Mouse (Mus musculus): ENCODE data around the gene Maml3. TPM values are rescaled to one million over a fixed set of nuclear protein-coding genes. Genes with fewer than 3 reads are reported as not detected.
A peak's percentile ranks its signal among the peaks of the same experiment; 100 is the strongest.

Maml3 gene
- polyA plus RNA-seq, 1 experiment from 2014 or later: 5.7 TPM

- WGBS: 83% methylated on average over 9 of the region's 9 CpGs
- Histone ChIP-seq H3K4me1 (ENCODE audit: control insufficient read depth, insufficient read depth, low read length) (no peaks in the 10 kb centered on the region), H3K36me3 (ENCODE audit: control insufficient read depth, insufficient read depth, low read length) (no peaks in the 10 kb centered on the region), H3K27ac (ENCODE audit: low read length) (no peak overlapping the region), H3K4me3 (ENCODE audit: low read depth, low read length) (no peak overlapping the region), H3K4me2 (ENCODE audit: low read length) (no peak overlapping the region), H3K27me3 (ENCODE audit: control insufficient read depth, insufficient read depth, low read depth, low read length) (no peaks in the 10 kb centered on the region), H3K9ac (ENCODE audit: low read depth, low read length) (no peak overlapping the region), H3K9me3 (replicated peaks; ENCODE audit: control insufficient read depth, low read length, poor library complexity, severe bottlenecking) (no peaks in the 10 kb centered on the region)
- no peak for ATAC-seq
Measured at GRCm38 (mm10) chr3:52115421-52115820, 10.5 kb upstream of the Maml3 start.

GRCm38 (mm10) chr3:52108027-52108426, 3.2 kb upstream of the Maml3 start:
- Histone ChIP-seq H3K4me2 (ENCODE audit: low read length) (no peak overlapping the region), H3K27ac (ENCODE audit: low read length) (no peak overlapping the region), H3K4me3 (ENCODE audit: low read depth, low read length) (no peak overlapping the region), H3K27me3 (ENCODE audit: control insufficient read depth, insufficient read depth, low read depth, low read length) (no peaks in the 10 kb centered on the region), H3K9me3 (replicated peaks; ENCODE audit: control insufficient read depth, low read length, poor library complexity, severe bottlenecking) (no peaks in the 10 kb centered on the region), H3K9ac (ENCODE audit: low read depth, low read length) (no peak overlapping the region), H3K36me3 (ENCODE audit: control insufficient read depth, insufficient read depth, low read length) (no peaks in the 10 kb centered on the region), H3K4me1 (ENCODE audit: control insufficient read depth, insufficient read depth, low read length) (no peaks in the 10 kb centered on the region; the same call in 1 of the 2 replicates)
- no peak for ATAC-seq

- H3K27me3 ChIP-seq (ENCODE audit: control insufficient read depth, insufficient read depth, low read depth, low read length): no peaks in the 10 kb centered on the region
- WGBS: under 1% methylated on average over 15 of the region's 20 CpGs
- ATAC-seq: no peak
Measured at GRCm38 (mm10) chr3:52105156-52105555, 280 bp upstream of the Maml3 start.

GRCm38 (mm10) chr3:52104208-52104607, 668 bp downstream of the Maml3 start:
- H3K4me1 ChIP-seq (ENCODE audit: control insufficient read depth, insufficient read depth, low read length): peaks cover 7% of the 10 kb centered on the region
- ATAC-seq: no peak
- peak overlapping the region; percentile 84 for H3K9ac ChIP-seq (ENCODE audit: low read depth, low read length)
- WGBS: 0% methylated on average over 16 of the region's 16 CpGs
- no peaks in the 10 kb centered on the region for H3K9me3 ChIP-seq (replicated peaks; ENCODE audit: control insufficient read depth, low read length, poor library complexity, severe bottlenecking)
- no peaks in the 10 kb centered on the region for H3K36me3 ChIP-seq (ENCODE audit: control insufficient read depth, insufficient read depth, low read length)
- H3K27ac ChIP-seq (ENCODE audit: low read length): peak overlapping the region; percentile 97
- H3K27me3 ChIP-seq (ENCODE audit: control insufficient read depth, insufficient read depth, low read depth, low read length): no peaks in the 10 kb centered on the region
- peak overlapping the region; percentile 64 for H3K4me3 ChIP-seq (ENCODE audit: low read depth, low read length)
- H3K4me2 ChIP-seq (ENCODE audit: low read length): peak overlapping the region; percentile 89

More at GRCm38 (mm10) chr3:52105156-52105555, 280 bp upstream of the Maml3 start:
- no peaks in the 10 kb centered on the region for H3K9me3 ChIP-seq (replicated peaks; ENCODE audit: control insufficient read depth, low read length, poor library complexity, severe bottlenecking)
- peak overlapping the region; percentile 84 for H3K9ac ChIP-seq (ENCODE audit: low read depth, low read length)
- peak overlapping the region; percentile 97 for H3K27ac ChIP-seq (ENCODE audit: low read length)
- no peaks in the 10 kb centered on the region for H3K36me3 ChIP-seq (ENCODE audit: control insufficient read depth, insufficient read depth, low read length)
- H3K4me1 ChIP-seq (ENCODE audit: control insufficient read depth, insufficient read depth, low read length): peaks cover 7% of the 10 kb centered on the region
- H3K4me2 ChIP-seq (ENCODE audit: low read length): peak overlapping the region; percentile 89
- H3K4me3 ChIP-seq (ENCODE audit: low read depth, low read length): peak overlapping the region; percentile 64

GRCm38 (mm10) chr3:52103531-52104181, 1.2 kb downstream of the Maml3 start:
- H3K9ac ChIP-seq (ENCODE audit: low read depth, low read length): peak overlapping the region; percentile 84
- H3K4me2 ChIP-seq (ENCODE audit: low read length): peak overlapping the region; percentile 89
- no peak for ATAC-seq
- no peaks in the 10 kb centered on the region for H3K27me3 ChIP-seq (ENCODE audit: control insufficient read depth, insufficient read depth, low read depth, low read length)
- peaks cover 7% of the 10 kb centered on the region for H3K4me1 ChIP-seq (ENCODE audit: control insufficient read depth, insufficient read depth, low read length)
- H3K9me3 ChIP-seq (replicated peaks; ENCODE audit: control insufficient read depth, low read length, poor library complexity, severe bottlenecking): no peaks in the 10 kb centered on the region
- H3K27ac ChIP-seq (ENCODE audit: low read length): peak overlapping the region; percentile 97
- peak overlapping the region; percentile 64 for H3K4me3 ChIP-seq (ENCODE audit: low read depth, low read length)
- no peaks in the 10 kb centered on the region for H3K36me3 ChIP-seq (ENCODE audit: control insufficient read depth, insufficient read depth, low read length)
- WGBS: under 1% methylated on average over 55 of the region's 55 CpGs

- Histone ChIP-seq H3K36me3 (ENCODE audit: control insufficient read depth, insufficient read depth, low read length) (no peaks in the 10 kb centered on the region), H3K4me3 (ENCODE audit: low read depth, low read length) (peak overlapping the region; percentile 64), H3K27me3 (ENCODE audit: control insufficient read depth, insufficient read depth, low read depth, low read length) (no peaks in the 10 kb centered on the region), H3K9me3 (replicated peaks; ENCODE audit: control insufficient read depth, low read length, poor library complexity, severe bottlenecking) (no peaks in the 10 kb centered on the region), H3K4me1 (ENCODE audit: control insufficient read depth, insufficient read depth, low read length) (peaks cover 7% of the 10 kb centered on the region), H3K4me2 (ENCODE audit: low read length) (peak overlapping the region; percentile 89), H3K27ac (ENCODE audit: low read length) (peak overlapping the region; percentile 97), H3K9ac (ENCODE audit: low read depth, low read length) (peak overlapping the region; percentile 84)
- peak; percentile 86 for ATAC-seq
- WGBS: under 1% methylated on average over 44 of the region's 52 CpGs
Measured at GRCm38 (mm10) chr3:52102601-52103530, 2.0 kb downstream of the Maml3 start.

- ATAC-seq: peak; percentile 78
- Histone ChIP-seq H3K36me3 (ENCODE audit: control insufficient read depth, insufficient read depth, low read length) (no peaks in the 10 kb centered on the region), H3K4me2 (ENCODE audit: low read length) (peak overlapping the region; percentile 89), H3K27ac (ENCODE audit: low read length) (peak overlapping the region; percentile 97), H3K27me3 (ENCODE audit: control insufficient read depth, insufficient read depth, low read depth, low read length) (no peaks in the 10 kb centered on the region), H3K9me3 (replicated peaks; ENCODE audit: control insufficient read depth, low read length, poor library complexity, severe bottlenecking) (no peaks in the 10 kb centered on the region), H3K4me3 (ENCODE audit: low read depth, low read length) (peak overlapping the region; percentile 64), H3K4me1 (ENCODE audit: control insufficient read depth, insufficient read depth, low read length) (peaks cover 7% of the 10 kb centered on the region), H3K9ac (ENCODE audit: low read depth, low read length) (peak overlapping the region; percentile 84)
- under 1% methylated on average over 39 of the region's 57 CpGs for WGBS
Measured at GRCm38 (mm10) chr3:52101977-52102600, 2.8 kb downstream of the Maml3 start.

- Histone ChIP-seq H3K27me3 (ENCODE audit: control insufficient read depth, insufficient read depth, low read depth, low read length) (no peaks in the 10 kb centered on the region), H3K4me3 (ENCODE audit: low read depth, low read length) (peak overlapping the region; percentile 64), H3K36me3 (ENCODE audit: control insufficient read depth, insufficient read depth, low read length) (no peaks in the 10 kb centered on the region), H3K4me2 (ENCODE audit: low read length) (peak overlapping the region; percentile 89), H3K9ac (ENCODE audit: low read depth, low read length) (peak overlapping the region; percentile 84), H3K27ac (ENCODE audit: low read length) (peak overlapping the region; percentile 97), H3K4me1 (ENCODE audit: control insufficient read depth, insufficient read depth, low read length) (peaks cover 7% of the 10 kb centered on the region), H3K9me3 (replicated peaks; ENCODE audit: control insufficient read depth, low read length, poor library complexity, severe bottlenecking) (no peaks in the 10 kb centered on the region)
- 0% methylated on average over 14 of the region's 14 CpGs for WGBS
- peak; percentile 54 for ATAC-seq
Measured at GRCm38 (mm10) chr3:52101401-52101976, 3.4 kb downstream of the Maml3 start.
